Mouse (Mus musculus) yolk sac, embryonic 10.5 days (tissue): ENCODE results near the gene Mettl8.

Source experiments
- DNase-seq: peaks from one replicate; pipeline ENCODE4 v3.0.0-alpha.2; 2017; ENCODE audit warnings: low spot score

The Mettl8 gene

DNA sequence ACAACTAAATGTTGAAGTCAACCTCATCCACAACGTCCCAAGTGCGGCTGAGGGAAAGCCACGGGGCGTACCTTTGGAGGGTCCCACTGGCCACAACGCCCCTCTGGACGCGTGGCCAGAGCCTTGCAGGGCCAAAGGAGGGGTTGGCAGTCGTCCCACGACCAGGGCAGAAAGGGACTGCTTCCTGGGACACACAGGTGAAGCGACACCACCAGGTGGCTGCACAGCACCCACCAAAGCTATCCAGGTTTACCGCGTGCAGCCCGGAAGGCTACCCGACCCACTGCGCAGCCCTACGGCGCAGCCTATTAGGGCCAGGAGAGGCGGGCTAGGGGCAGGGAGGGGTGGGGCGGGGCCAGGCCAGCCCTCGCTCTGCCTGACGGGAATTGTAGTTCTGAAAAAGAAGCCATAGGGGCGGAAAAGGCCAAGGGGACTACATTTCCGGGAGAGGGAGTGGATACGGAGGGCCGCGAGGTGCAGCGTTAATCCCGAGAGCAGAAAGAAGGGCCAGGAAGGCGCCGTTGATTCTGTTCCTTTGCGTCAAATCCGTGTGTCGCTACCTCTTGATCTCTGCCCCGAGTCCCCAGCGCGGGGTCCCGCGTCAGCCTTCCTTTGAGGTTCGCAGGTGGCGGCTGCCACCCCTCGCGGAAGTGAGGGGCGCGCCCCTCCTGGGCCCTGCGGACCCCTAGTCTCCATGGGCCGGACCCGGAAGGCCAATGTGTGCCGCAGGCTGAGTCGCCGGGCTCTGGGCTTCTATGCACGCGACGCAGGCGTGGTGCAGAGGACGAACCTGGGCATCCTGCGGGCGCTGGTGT is at the start of gene Mettl8, which contains the start of gene Dcaf17:
TSS of gene Mettl8 (minus strand) at position 284 of the 815 bp plus-strand sequence.
TSS of gene Dcaf17 (plus strand) at position 29 of the 815 bp plus-strand sequence.
- DNase-seq, result peak; percentile 97

- DNase-seq, result no peak
Observed at GRCm38 (mm10) chr2:71104696-71105095, 49.3 kb upstream of the Mettl8 start.

GRCm38 (mm10) chr2:71103292-71103680 is 47.9 kb upstream of the Mettl8 start:
- no peak for DNase-seq

DNA sequence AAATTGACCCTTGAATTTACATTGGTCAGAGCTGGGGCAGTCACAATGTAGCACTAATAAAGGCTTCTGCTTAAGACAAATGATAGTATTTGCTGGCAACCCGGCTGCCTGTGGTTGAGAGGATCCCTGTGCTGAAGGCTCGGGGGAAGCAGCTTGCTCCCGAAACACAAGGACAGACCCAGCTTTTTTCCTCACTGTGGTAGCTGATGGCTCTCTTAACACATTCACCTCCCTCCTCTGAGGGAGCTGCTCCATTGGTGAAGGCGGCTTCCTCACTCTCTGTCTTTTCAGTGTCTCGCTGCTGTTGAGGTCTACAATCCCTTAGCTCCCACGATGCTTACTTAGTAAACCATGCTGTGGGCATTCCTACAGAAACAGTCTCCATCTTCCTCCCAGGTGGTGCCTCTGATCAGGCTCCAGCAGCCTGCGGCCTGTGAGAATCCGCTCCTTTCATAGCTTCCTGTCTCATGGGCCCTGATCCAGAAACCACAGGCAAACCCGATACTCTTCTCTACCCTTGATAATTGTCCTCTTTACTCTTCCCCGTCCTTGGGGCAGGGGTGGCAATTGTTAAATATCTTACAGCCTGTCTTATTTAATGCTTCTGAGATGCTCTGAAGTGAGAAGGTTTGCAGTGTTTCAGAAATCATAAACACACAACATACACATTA is 47.4 kb upstream of the Mettl8 start:
- DNase-seq, result no peak

DNA sequence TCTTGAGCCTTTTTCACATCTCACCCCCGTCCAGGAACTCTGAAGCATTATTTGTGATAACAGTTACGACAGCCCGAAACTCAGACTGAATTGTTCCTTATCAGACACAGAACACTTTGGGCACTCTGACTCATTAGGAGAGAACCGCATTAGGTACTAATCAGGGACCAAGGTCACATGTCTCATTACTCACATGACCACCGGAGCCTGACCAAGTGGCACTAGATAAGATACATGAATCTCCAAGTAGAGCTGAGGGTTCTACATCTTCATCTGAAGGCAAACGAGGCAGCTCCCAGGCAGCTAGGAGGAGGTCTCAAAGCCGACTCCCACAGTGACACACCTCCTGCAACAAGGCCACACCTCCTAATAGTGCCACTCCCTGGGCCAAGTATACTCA is 40.8 kb upstream of the Mettl8 start:
- DNase-seq, result no peak

DNA sequence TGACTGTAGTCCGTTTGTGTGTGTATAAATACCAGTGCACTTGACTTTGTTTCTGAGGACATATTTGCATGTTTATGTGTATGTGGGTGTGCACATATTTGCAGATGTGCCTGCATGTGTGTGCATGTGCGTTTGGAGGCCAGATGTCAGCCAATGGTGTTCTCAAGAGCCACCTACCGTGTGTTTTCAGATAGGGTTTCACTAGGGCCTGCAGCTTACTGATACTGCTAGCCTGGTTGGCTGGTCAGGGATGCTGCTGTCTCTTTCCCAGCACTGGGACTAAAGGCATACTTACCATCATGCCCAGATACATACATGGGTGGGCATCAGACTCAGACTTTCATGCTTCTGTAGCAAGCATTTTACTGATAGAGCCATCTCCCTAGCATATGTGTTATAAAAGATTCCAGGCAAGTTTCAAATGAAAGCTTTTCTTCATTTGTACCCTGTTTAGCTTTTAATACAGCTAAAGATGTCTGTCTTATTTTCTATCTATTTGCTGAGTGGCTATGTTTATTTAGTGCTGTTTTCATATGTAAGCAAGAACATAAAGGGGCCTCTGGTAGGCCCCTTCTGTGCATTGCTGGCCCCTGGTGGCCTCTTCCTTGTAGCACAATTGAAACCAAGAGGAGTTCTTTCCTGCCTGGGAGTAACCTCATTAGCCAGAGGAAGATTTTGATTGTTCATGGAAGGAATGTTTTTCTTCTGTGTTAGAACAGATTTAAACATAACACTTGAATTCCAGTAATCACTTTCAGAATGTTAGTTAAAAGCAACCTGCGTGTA is 35.5 kb upstream of the Mettl8 start:
- no peak for DNase-seq

GRCm38 (mm10) chr2:71089766-71090165 is 34.4 kb upstream of the Mettl8 start:
- DNase-seq, result no peak

- DNase-seq, result no peak
Observed at GRCm38 (mm10) chr2:71083454-71084193, 28.2 kb upstream of the Mettl8 start.

GRCm38 (mm10) chr2:71082416-71082815 is 27.0 kb upstream of the Mettl8 start:
- DNase-seq, result no peak

GRCm38 (mm10) chr2:71073828-71074227 is 18.4 kb upstream of the Mettl8 start:
- DNase-seq, result no peak

- no peak for DNase-seq
Observed at GRCm38 (mm10) chr2:71073330-71073729, 17.9 kb upstream of the Mettl8 start.

GRCm38 (mm10) chr2:71071601-71072000 is 16.2 kb upstream of the Mettl8 start:
- DNase-seq, result no peak

GRCm38 (mm10) chr2:71056115-71056835 is 892 bp upstream of the Mettl8 start:
- no peak for DNase-seq

DNA sequence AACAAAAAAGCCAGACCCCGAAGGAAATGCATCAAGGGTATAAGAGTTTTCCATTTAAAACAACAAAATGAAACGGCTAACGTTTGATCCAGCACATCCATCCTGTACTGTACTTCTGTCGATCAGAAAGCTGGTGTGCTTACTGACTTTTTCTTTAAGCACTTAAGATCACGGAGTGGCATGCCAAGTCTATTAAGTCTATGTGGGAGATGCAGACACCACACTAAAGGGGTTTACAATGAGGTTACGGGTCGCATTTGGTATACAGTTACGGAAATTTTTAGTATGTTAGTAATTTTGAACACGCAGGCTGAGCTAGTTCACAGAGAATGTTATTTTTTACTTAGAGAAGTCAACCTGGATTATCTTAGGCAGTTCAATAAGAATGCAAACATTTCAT is 667 bp downstream of the Mettl8 start:
- DNase-seq, result no peak

GRCm38 (mm10) chr2:71050511-71050910 is 4.9 kb downstream of the Mettl8 start:
- no peak for DNase-seq

- DNase-seq, result no peak
Observed at GRCm38 (mm10) chr2:71048896-71049295, 6.5 kb downstream of the Mettl8 start.

- no peak for DNase-seq
Observed at GRCm38 (mm10) chr2:71046751-71047320, 8.5 kb downstream of the Mettl8 start.

DNA sequence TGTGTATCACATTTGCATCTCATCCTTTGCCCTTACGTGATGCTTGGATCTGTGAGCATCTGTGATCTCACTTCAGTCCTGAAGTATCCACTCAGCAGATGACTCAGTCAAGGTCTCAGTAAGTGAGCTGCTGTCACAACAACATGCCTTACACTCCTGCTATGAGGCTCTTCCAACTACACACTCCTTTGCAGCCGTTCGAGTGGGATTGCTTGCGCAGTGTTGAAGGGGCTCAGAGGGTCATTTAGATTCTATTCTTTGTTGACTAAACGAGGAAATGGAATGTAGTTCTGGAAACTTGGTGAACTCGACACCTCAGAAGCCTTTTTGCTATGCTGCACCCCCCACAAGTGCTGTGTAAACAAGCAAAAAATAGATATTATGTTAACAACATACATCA is 9.2 kb downstream of the Mettl8 start:
- no peak for DNase-seq

- DNase-seq, result peak; percentile 56
Observed at GRCm38 (mm10) chr2:71039522-71040121, 15.8 kb downstream of the Mettl8 start.

DNA sequence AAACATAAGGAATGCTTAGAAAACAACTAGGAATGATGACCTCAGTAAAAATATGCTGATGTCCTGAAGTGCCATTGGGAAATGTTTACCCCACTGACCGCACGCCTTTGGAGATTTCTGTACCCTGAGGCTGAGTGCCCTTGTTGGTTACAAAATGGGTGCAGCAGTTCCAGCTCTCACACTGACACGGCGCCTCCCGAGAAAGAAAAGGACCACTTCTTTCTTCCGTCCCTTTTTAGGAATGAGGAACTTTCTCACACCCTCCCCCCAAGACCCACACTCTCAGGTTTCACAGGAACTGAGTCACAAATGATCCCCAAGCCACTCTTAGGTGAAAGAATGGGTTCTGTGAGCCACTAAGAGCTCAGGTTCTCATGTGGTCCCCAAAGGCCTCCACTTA is 17.9 kb downstream of the Mettl8 start:
- DNase-seq, result no peak
